Mouse (Mus musculus): Measurements from ENCODE around the gene Lama2.

Gene Lama2

DNA sequence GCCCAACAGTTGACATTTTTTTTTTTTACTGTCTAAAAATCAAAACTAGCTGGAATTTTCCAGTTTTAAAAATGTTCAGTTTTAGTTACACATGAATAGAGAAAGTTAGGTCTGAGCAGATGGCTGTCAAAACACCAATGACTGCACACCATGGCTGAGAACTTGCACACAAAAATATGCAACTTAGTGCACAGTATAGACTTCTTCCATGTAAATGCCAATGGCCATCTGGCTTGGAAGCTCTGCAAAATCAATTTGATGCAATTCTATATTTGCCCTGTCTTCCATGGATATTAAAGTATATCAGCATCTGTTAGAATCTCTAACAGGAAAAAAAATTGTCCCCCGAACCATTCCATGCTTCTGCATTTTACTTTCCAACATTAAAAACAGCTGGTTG is 135.5 kb downstream of the Lama2 start:
- no peak for DNase-seq (ENCODE audit: low read depth, low spot score)
- H3K36me3 ChIP-seq (ENCODE audit: control insufficient read depth, insufficient read depth, low read length, poor library complexity, severe bottlenecking): no peaks in the 10 kb centered on the region
- no peaks in the 10 kb centered on the region for H3K27me3 ChIP-seq (ENCODE audit: control insufficient read depth, insufficient read depth, low read length, poor library complexity, severe bottlenecking)

DNA sequence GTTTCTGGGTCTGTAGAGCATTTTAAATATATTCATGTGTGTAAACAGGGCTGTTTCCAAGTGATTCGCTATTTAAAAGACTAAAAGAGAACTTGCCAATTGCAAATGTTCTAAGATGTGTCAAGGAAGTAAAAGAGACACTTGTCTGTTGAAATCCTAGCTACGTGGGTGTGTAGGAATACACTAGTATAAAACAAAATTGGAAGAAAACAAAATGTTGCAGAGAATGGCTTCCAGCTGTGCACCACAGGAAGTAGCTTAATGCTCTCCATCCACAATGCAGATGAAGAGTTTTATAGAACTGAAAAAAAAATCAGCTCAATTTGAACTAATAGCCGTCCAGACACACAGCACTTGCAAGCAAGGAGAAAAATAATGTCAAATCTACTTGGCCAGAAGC is 144.0 kb downstream of the Lama2 start:
- no peak for DNase-seq (ENCODE audit: low read depth, low spot score)
- Histone ChIP-seq H3K27me3 (ENCODE audit: control insufficient read depth, insufficient read depth, low read length, poor library complexity, severe bottlenecking) (no peaks in the 10 kb centered on the region), H3K36me3 (ENCODE audit: control insufficient read depth, insufficient read depth, low read length, poor library complexity, severe bottlenecking) (no peaks in the 10 kb centered on the region)

DNA sequence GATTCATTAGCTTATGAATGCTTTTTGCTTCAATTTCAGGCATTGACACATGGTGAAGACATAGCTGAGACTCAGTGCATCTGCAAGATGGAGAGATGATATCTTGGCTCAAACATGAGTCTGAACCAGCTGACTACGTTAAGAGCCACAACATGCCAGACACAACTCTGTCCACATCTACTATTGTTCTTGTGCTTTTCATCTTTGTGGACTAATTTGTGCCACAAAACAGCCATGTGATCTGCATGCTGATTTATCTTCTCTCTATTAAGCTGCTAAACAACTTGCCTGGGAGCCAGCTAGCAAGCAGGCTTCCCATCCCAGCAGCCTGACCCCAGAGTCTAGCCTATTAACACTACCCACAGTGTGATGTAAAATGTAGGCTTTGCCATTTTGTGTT is 151.3 kb downstream of the Lama2 start:
- no peaks in the 10 kb centered on the region for H3K36me3 ChIP-seq (ENCODE audit: control insufficient read depth, insufficient read depth, low read length, poor library complexity, severe bottlenecking)
- no peaks in the 10 kb centered on the region for H3K27me3 ChIP-seq (ENCODE audit: control insufficient read depth, insufficient read depth, low read length, poor library complexity, severe bottlenecking)
- DNase-seq (ENCODE audit: low read depth, low spot score): no peak

DNA sequence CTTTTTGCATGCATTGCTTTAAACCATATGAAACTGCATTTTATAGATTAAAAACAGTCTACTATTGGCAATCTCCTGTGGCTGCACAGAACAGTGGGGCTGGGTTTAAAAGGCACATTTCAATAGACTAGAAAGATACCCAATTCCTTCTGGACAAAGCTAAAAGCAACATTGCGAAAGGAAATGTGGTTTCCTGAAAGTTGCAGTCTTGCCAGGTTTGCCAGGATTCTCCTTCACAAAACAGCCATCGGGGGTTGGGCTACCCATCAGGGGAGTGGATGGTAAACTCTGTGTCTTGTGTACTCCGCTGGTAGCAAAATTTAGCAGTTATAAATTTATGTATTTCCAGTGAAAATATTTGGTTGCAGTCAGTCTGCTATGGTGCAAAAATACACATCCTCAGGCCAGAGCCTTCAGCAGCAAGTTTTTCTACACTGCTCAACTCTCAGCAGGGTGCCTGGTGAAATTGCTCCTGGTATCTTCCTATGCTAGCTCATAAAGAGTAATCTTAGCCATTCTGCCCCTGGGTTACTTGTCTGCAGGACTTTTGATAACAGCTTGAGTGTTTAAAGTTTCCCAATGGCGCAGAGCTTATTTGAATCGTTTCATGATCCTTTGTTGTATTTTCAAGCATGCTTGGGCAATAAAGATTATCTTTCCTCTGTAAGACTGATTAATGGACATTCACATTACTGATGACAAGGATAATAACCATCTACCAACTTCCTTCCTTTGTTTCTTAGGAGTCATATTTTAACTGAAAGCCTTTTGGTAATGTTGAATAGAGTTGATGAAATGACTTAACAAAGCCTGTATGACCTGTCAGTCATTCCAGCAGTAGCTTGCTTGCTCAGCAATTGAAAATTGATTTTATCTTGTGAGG is 205.7 kb downstream of the Lama2 start:
- Histone ChIP-seq H3K27me3 (ENCODE audit: control insufficient read depth, insufficient read depth, low read length, poor library complexity, severe bottlenecking) (no peaks in the 10 kb centered on the region), H3K36me3 (ENCODE audit: control insufficient read depth, insufficient read depth, low read length, poor library complexity, severe bottlenecking) (no peaks in the 10 kb centered on the region)
- DNase-seq (ENCODE audit: low read depth, low spot score): no peak

DNA sequence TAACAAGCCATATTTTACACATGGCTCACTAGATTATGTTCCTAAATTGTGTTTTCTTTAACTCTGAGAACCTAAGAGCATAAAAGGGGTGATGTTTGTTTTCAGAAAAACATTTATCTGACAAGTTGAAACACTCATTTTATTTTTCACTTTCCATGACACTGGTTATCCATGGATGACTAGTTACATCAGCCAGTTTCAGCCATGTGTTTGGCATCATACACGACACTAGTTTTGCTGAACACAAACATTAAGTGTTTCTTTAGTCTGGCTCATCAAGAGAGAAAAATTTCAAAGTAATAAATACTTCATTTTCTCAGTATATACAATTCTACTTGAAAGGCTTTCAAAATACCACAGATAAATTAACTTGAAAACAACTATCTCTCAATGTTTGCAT is 228.8 kb downstream of the Lama2 start:
- Histone ChIP-seq H3K27me3 (ENCODE audit: control insufficient read depth, insufficient read depth, low read length, poor library complexity, severe bottlenecking) (no peaks in the 10 kb centered on the region), H3K36me3 (ENCODE audit: control insufficient read depth, insufficient read depth, low read length, poor library complexity, severe bottlenecking) (no peaks in the 10 kb centered on the region)
- no peak for DNase-seq (ENCODE audit: low read depth, low spot score)

DNA sequence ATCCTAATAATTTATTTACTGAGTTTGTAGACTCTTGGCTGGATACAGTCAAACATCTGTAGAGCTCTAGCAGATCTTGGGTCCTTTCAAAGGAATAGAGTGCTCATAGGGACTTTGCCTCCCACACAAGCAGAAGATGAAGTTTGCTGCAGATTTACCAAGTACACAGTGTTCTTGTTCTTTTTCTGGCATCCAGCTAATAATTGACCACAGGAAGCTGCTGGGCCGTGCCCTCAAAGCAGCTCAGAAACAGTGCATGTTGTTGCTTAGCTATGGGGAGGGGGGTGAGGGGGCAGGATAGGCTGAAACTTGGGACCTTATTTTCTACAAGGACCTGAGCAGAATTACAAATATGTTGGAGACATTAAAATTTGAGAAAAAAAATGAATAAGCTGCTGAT is 232.0 kb downstream of the Lama2 start:
- no peak for DNase-seq (ENCODE audit: low read depth, low spot score)
- Histone ChIP-seq H3K27me3 (ENCODE audit: control insufficient read depth, insufficient read depth, low read length, poor library complexity, severe bottlenecking) (no peaks in the 10 kb centered on the region), H3K36me3 (ENCODE audit: control insufficient read depth, insufficient read depth, low read length, poor library complexity, severe bottlenecking) (no peaks in the 10 kb centered on the region)

DNA sequence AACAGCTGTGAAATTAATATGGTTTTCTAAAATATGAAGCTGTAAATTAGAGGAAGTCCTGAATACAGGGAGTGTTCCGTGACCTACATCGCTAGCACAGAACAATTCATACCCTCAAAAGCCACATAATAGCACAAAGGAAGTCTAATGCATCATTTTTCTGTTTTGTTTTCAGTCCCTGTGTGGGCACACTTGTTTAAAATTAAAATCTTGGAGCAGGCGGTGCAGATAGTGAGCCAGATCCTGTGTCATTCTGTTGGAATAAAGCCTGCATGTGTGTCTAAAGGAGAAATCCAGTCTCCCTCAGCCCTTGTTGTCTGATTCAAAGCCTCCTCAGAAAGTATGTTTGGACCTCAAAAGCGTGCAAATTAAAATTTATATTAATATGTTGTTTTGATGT is 234.9 kb downstream of the Lama2 start:
- no peaks in the 10 kb centered on the region for H3K27me3 ChIP-seq (ENCODE audit: control insufficient read depth, insufficient read depth, low read length, poor library complexity, severe bottlenecking)
- H3K36me3 ChIP-seq (ENCODE audit: control insufficient read depth, insufficient read depth, low read length, poor library complexity, severe bottlenecking): no peaks in the 10 kb centered on the region
- no peak for DNase-seq (ENCODE audit: low read depth, low spot score)

DNA sequence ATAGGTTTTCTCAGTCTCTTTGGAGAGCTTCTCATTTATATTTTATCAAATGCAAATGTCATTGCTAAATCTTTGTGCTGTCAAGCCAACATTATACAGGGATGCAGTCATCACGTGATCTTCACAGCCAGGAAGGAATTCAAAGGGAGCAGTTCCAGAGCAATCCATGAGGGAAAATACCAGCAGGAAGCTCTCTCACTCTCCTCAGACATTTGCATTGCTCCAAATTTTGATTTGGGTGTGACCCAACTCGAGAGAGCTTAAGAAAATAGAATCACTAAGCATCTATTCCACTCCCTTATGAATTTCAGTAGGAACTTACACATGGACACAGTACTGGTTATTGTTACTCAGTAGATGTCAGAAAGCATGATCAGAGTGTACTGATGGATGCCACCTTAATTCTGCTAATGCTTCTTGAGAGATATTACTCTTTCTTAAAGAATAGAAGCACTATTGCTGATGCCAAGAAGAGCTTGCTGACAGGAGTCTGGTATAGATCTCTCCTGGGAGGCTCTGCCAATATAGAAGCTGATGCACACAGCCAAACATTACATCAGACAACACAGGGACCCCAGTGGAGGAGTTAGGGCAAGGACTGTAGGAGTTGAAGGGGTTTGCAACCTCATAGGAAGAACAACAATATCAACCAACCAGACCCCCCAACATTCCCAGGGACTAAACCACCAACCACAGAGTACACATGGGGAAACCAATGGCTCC is 236.5 kb downstream of the Lama2 start:
- Histone ChIP-seq H3K27me3 (ENCODE audit: control insufficient read depth, insufficient read depth, low read length, poor library complexity, severe bottlenecking) (no peaks in the 10 kb centered on the region), H3K36me3 (ENCODE audit: control insufficient read depth, insufficient read depth, low read length, poor library complexity, severe bottlenecking) (no peaks in the 10 kb centered on the region)
- DNase-seq (ENCODE audit: low read depth, low spot score): no peak

DNA sequence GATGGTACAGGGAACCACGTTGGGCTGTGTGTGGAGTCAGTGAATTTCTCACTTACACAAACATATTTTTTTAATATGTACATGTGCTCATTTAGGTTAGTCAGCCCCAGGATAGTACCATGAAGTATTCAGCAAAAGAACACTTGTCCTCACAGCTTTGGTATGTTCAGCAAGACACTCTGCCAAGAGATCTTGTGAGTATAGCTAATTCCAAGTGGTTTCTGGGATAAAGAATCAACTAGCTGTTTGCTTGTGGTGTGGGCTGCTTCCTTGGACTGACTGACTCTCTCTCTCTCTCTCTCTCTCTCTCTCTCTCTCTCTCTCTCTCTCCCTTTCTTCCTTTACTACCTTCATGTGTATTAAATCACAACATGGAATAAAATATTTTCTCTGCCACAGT is 241.3 kb downstream of the Lama2 start:
- DNase-seq (ENCODE audit: low read depth, low spot score): no peak
- H3K27me3 ChIP-seq (ENCODE audit: control insufficient read depth, insufficient read depth, low read length, poor library complexity, severe bottlenecking): no peaks in the 10 kb centered on the region

DNA sequence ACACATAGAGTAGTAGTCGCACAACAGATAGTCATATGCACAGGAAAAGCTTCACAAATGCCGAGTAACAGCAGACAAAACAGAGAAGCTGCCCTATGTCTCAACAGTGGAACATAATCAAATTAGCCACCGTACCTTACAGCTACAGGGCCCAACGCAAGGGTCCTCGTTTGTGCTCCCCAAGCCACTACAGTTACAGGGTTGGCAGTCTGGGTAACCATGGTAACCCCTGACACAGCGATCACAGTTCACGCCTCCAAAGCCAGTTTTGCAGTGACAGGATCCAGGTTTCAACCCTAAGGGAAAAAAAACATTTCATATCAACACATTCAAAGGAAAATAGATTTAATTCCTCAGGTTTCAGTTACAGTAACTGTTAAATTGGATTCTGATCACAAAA is 275.3 kb downstream of the Lama2 start:
- Histone ChIP-seq H3K27me3 (ENCODE audit: control insufficient read depth, insufficient read depth, low read length, poor library complexity, severe bottlenecking) (no peaks in the 10 kb centered on the region), H3K36me3 (ENCODE audit: control insufficient read depth, insufficient read depth, low read length, poor library complexity, severe bottlenecking) (no peaks in the 10 kb centered on the region)
- DNase-seq (ENCODE audit: low read depth, low spot score): no peak

More for the DNA sequence above, 241.3 kb downstream of the Lama2 start:
- H3K36me3 ChIP-seq (ENCODE audit: control insufficient read depth, insufficient read depth, low read length, poor library complexity, severe bottlenecking): no peaks in the 10 kb centered on the region

DNA sequence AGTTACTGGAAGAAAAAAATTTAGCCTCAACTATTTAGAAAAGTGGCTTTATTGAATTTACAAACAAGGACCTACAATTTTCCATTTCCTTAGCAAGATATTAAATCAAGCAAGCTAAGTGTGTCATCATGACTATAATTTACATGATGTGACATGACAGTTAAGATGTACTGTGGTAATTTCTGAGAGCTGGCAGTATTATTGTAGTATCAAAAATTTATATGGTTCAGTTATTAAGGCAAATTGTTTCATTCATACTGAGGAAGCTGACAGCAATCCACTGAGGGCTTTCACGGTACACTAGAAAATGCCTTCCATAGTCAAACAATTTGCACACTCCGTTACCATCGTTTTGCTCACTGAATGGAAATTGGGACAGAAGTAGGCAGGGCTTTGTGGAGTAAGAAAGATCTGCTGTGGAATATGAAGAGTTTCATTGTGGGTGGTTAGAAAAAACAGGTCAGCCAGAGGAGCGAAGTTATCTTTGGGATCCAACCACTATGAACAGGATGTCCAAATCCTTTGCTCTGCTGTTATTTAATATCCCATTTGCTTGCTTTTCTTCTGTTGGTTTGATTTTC is 297.1 kb downstream of the Lama2 start:
- H3K27me3 ChIP-seq (ENCODE audit: control insufficient read depth, insufficient read depth, low read length, poor library complexity, severe bottlenecking): no peaks in the 10 kb centered on the region
- DNase-seq (ENCODE audit: low read depth, low spot score): no peak
- H3K36me3 ChIP-seq (ENCODE audit: control insufficient read depth, insufficient read depth, low read length, poor library complexity, severe bottlenecking): no peaks in the 10 kb centered on the region

DNA sequence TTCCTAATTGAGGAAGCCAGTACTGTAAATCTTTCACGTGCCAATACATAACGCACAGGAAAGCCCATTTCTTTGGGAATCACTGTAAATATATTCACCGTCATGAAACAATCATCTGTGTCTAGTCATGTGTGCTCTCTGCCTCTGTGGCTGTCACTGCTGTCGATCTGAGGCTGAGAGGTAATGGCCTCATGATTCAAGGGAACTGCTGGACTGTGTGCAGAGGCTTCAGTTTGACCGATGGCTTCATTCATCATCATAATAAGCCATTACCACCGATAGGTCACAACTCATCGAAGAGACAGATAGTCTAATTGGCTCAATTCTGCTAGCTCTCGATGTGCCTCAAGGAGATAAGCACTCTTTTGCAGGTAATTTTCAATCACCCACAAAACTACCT is 312.1 kb downstream of the Lama2 start:
- Histone ChIP-seq H3K27me3 (ENCODE audit: control insufficient read depth, insufficient read depth, low read length, poor library complexity, severe bottlenecking) (no peaks in the 10 kb centered on the region), H3K36me3 (ENCODE audit: control insufficient read depth, insufficient read depth, low read length, poor library complexity, severe bottlenecking) (no peaks in the 10 kb centered on the region)
- no peak for DNase-seq (ENCODE audit: low read depth, low spot score)

DNA sequence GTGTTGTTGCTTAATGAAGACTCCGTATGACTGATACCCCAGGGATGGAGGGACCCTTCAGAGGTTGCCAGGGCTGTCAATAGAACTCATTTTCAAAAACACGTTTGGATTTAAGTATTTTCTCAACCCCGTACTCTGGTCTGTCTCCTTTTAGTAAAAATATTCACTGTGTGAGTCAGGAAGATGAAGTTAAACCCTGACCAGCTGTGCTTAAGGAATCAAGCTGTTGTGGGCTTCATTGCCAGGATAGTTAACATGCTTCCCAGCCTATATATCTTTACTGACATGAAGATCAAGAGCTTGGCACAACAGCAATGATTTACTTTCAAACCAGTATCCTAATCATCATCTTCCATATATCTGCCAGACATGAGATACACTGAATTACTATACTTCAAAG is 314.3 kb downstream of the Lama2 start:
- no peak for DNase-seq (ENCODE audit: low read depth, low spot score)
- Histone ChIP-seq H3K36me3 (ENCODE audit: control insufficient read depth, insufficient read depth, low read length, poor library complexity, severe bottlenecking) (no peaks in the 10 kb centered on the region), H3K27me3 (ENCODE audit: control insufficient read depth, insufficient read depth, low read length, poor library complexity, severe bottlenecking) (no peaks in the 10 kb centered on the region)

DNA sequence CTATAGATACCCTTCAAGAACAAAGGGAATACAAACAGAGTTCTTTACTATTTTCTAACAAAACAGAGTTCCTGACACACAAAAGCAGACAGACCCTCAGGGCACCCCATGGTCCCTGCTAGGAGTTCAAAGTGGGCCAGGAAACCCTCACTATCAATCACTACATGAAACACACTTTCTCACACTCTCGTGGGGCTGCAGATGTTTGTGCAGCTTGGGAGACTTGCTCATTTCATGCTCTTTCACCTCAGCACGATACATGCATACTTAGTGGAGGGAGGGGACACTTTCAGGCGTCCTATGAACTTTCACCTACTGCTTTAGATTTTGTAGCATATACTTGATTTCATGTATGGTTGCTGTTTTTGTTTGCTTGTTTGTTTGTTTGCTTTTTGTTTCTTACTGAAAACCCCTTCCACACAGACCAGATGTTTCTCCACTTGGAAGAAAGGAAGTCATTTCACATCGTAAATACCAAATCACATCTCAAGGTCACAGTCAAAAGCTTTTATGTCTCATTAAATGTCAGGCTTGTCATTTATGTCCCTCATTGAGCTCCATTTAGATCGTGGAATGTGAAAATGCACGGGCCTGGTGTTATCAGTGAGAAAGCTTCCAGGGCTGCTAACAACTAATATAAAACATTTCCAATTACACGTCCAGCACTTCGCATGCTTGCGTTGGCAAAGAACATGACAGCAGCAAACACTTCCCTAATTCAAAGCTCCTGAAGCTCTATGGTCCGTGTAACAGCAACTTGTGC is 334.3 kb downstream of the Lama2 start:
- H3K36me3 ChIP-seq (ENCODE audit: control insufficient read depth, insufficient read depth, low read length, poor library complexity, severe bottlenecking): no peaks in the 10 kb centered on the region
- DNase-seq (ENCODE audit: low read depth, low spot score): no peak
- no peaks in the 10 kb centered on the region for H3K27me3 ChIP-seq (ENCODE audit: control insufficient read depth, insufficient read depth, low read length, poor library complexity, severe bottlenecking)

DNA sequence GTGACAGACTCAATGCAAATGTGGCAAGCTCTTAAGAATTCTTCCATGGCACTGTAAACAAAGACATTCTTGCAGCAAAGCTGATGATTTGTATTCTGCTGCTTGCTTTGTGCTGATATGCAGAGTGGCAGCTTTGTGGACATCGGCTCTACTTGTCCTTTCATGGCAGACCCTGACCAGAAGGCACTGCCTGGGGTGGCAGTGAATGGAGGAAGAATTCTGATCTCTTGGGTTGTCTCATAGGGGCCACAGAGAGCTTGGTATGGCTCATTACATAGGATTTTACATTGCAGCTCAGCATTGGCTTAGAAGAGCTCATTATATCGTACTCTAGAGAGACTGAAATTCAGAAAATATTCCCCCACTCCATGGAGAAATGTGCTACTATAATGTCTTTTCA is 352.1 kb downstream of the Lama2 start:
- no peak for DNase-seq (ENCODE audit: low read depth, low spot score)
- no peaks in the 10 kb centered on the region for H3K36me3 ChIP-seq (ENCODE audit: control insufficient read depth, insufficient read depth, low read length, poor library complexity, severe bottlenecking)
- H3K27me3 ChIP-seq (ENCODE audit: control insufficient read depth, insufficient read depth, low read length, poor library complexity, severe bottlenecking): no peaks in the 10 kb centered on the region
